Mouse (Mus musculus): ENCODE data around the gene Dcun1d1. TPM values are rescaled to one million over a fixed set of nuclear protein-coding genes. Genes with fewer than 3 reads are reported as not detected.

Dcun1d1 gene
- 6.2 and 6.7 TPM in 2 replicates for polyA plus RNA-seq (2012; rRNA removed; ENCODE audit: low replicate concordance)

GRCm38 (mm10) chr3:35937345-35937744, at the start of gene Dcun1d1:
TSS of gene Dcun1d1 (minus strand) at chr3:35937445.

Other genes starting within 250 kb of the Dcun1d1 start
- gene Atp11b, start 183.3 kb downstream of the Dcun1d1 start, polyA plus RNA-seq (2012; rRNA removed; ENCODE audit: low replicate concordance): 24.2 and 28.4 TPM in 2 replicates
- gene Mccc1, start 63.2 kb upstream of the Dcun1d1 start, polyA plus RNA-seq (2012; rRNA removed; ENCODE audit: low replicate concordance): 44.2 and 74.4 TPM in 2 replicates
- 0.16 and 0.18 TPM in 2 replicates for gene Ccdc144b, start 116.1 kb upstream of the Dcun1d1 start, polyA plus RNA-seq (2012; rRNA removed; ENCODE audit: low replicate concordance)
- 38.1 and 42.4 TPM in 2 replicates for gene Acad9, start 128.5 kb upstream of the Dcun1d1 start, polyA plus RNA-seq (2012; rRNA removed; ENCODE audit: low replicate concordance)
- gene D3Ertd254e, start 213.6 kb upstream of the Dcun1d1 start, polyA plus RNA-seq (2012; rRNA removed; ENCODE audit: low replicate concordance): 1.8 and 2.8 TPM in 2 replicates

All from subcutaneous adipose tissue, adult 2 months (tissue).